Mouse (Mus musculus) thymus, adult 2 months (tissue): ENCODE data around the gene Ldlr.

Experiments
- CTCF ChIP-seq: fragments of 200-500 bp; IDR thresholded peaks from 2 replicates; pipeline ENCODE4 v1.5.1; 2012; ENCODE audit warnings: mild to moderate bottlenecking, control low read depth, low read length, moderate library complexity, borderline replicate concordance; ENCODE audit not compliant: control insufficient read depth, poor library complexity, insufficient read depth; ENCODE audit errors: extremely low read depth
- POLR2A ChIP-seq: fragments of 200-500 bp; IDR thresholded peaks from 2 replicates; pipeline ENCODE4 v1.6.1; 2012; ENCODE audit warnings: mild to moderate bottlenecking, low read length, control low read depth, moderate library complexity; ENCODE audit not compliant: control insufficient read depth, poor library complexity, insufficient read depth; ENCODE audit errors: extremely low read depth

- no peak for TF ChIP-seq CTCF
- TF ChIP-seq POLR2A = no peak
Measured at GRCm38 (mm10) chr9:21738776-21739175, 15.5 kb downstream of the Ldlr start.
